Mouse (Mus musculus) CH12.LX (cell line): Measurements from ENCODE around the gene Rtn4rl1. TPM values are rescaled to one million over a fixed set of nuclear protein-coding genes. Genes with fewer than 3 reads are reported as not detected.

Experiments used
- DNase-seq: peaks from one replicate; pipeline ENCODE4 v3.0.0-alpha.2; 2013; ENCODE audit errors: extremely low read depth
- H3K27ac ChIP-seq: 2 replicates; pipeline ENCODE4 v1.5.1; 2012; ENCODE audit warnings: low read depth, mild to moderate bottlenecking, control low read depth, moderate library complexity; ENCODE audit not compliant: insufficient read depth
- H3K27me3 ChIP-seq: replicated peaks from 2 replicates; pipeline ENCODE3; 2012; ENCODE audit warnings: inconsistent platforms
- H3K36me3 ChIP-seq, 2 experiments: replicated peaks in 1 of 2; 2 replicates each; pipeline versions ENCODE3 to v1.6.1; 2012; ENCODE audit warnings: inconsistent platforms in 1 of 2, low read length in 1 of 2, mild to moderate bottlenecking in 1 of 2, mixed read lengths in 1 of 2, moderate library complexity in 1 of 2; ENCODE audit not compliant: control insufficient read depth in 1 of 2, insufficient read depth in 1 of 2
- H3K4me1 ChIP-seq, 2 experiments: 2 replicates each; pipeline ENCODE4 v1.6.1; 2012; ENCODE audit warnings: inconsistent platforms in 1 of 2, moderate library complexity in 1 of 2; ENCODE audit not compliant: insufficient read depth in 2 of 2, control insufficient read depth in 1 of 2
- H3K4me2 ChIP-seq: 2 replicates; pipeline ENCODE4 v1.6.1; 2012; ENCODE audit warnings: low read depth, mild to moderate bottlenecking, control low read depth; ENCODE audit not compliant: poor library complexity, insufficient read depth, severe bottlenecking
- H3K4me3 ChIP-seq, 3 experiments: fragments of 150-350 bp in 1 of 3; sonication (generic) in 1 of 3; replicated peaks in 1 of 3; 2 replicates each; pipeline versions ENCODE3 to v1.5.1; 2011 to 2012; ENCODE audit warnings: low read depth in 2 of 3, low read length in 2 of 3, mild to moderate bottlenecking in 2 of 3, moderate library complexity in 2 of 3, control low read depth in 1 of 3, improper control_type of control experiment in 1 of 3, inconsistent platforms in 1 of 3, mixed read lengths in 1 of 3; ENCODE audit not compliant: poor library complexity in 1 of 3
- H3K79me2 ChIP-seq: replicated peaks from 2 replicates; pipeline ENCODE4 v1.6.1; 2012; ENCODE audit warnings: mild to moderate bottlenecking, moderate library complexity; ENCODE audit not compliant: control insufficient read depth, poor library complexity, insufficient read depth, severe bottlenecking; ENCODE audit errors: extremely low read depth
- H3K9ac ChIP-seq: 2 replicates; pipeline ENCODE4 v1.6.1; 2012; ENCODE audit warnings: low read depth, mild to moderate bottlenecking, control low read depth, moderate library complexity; ENCODE audit not compliant: insufficient read depth
- H3K9me3 ChIP-seq: replicated peaks from 2 replicates; pipeline ENCODE3; 2012; ENCODE audit warnings: low read length, inconsistent platforms, mixed read lengths
- CHD1 ChIP-seq: IDR thresholded peaks from 2 replicates; pipeline ENCODE4 v1.6.1; 2012; ENCODE audit warnings: low read depth, low read length, improper control_type of control experiment, inconsistent platforms
- CHD2 ChIP-seq: IDR thresholded peaks from 2 replicates; pipeline ENCODE4 v1.6.1; 2011; ENCODE audit warnings: low read length, improper control_type of control experiment
- CTCF ChIP-seq, 2 experiments: IDR thresholded peaks in 1 of 2; conservative IDR thresholded peaks in 1 of 2; 2 replicates each; pipeline ENCODE4 v1.5.1; 2011 to 2012; ENCODE audit warnings: low read depth in 2 of 2, low read length in 2 of 2, improper control_type of control experiment in 1 of 2, inconsistent platforms in 1 of 2, mild to moderate bottlenecking in 1 of 2, moderate library complexity in 1 of 2
- EP300 ChIP-seq: IDR thresholded peaks from 2 replicates; pipeline ENCODE4 v1.6.1; 2011; ENCODE audit warnings: low read length, improper control_type of control experiment
- ETS1 ChIP-seq: conservative IDR thresholded peaks from 2 replicates; pipeline ENCODE4 v1.6.1; 2012; ENCODE audit warnings: low read depth, mild to moderate bottlenecking, inconsistent platforms, low read length, improper control_type of control experiment, moderate library complexity
- IRF4 ChIP-seq: IDR thresholded peaks from 2 replicates; pipeline ENCODE4 v1.6.1; 2014; ENCODE audit warnings: low read depth, mild to moderate bottlenecking, inconsistent platforms, low read length, improper control_type of control experiment
- JUN ChIP-seq: IDR thresholded peaks from 2 replicates; pipeline ENCODE4 v1.6.1; 2011; ENCODE audit warnings: low read depth, mild to moderate bottlenecking, low read length, improper control_type of control experiment, moderate library complexity; ENCODE audit not compliant: insufficient read depth
- MAFK ChIP-seq: IDR thresholded peaks from 2 replicates; pipeline ENCODE4 v1.6.1; 2011; ENCODE audit warnings: low read length, improper control_type of control experiment; ENCODE audit not compliant: insufficient replicate concordance
- MAX ChIP-seq: IDR thresholded peaks from 2 replicates; pipeline ENCODE4 v1.6.1; 2011; ENCODE audit warnings: low read length, improper control_type of control experiment
- MAZ ChIP-seq: IDR thresholded peaks from 2 replicates; pipeline ENCODE4 v1.6.1; 2012; ENCODE audit warnings: low read depth, mild to moderate bottlenecking, inconsistent platforms, low read length, improper control_type of control experiment, moderate library complexity
- MXI1 ChIP-seq: IDR thresholded peaks from 2 replicates; pipeline ENCODE4 v1.6.1; 2011; ENCODE audit warnings: mild to moderate bottlenecking, low read depth, low read length, improper control_type of control experiment
- MYC ChIP-seq: IDR thresholded peaks from 2 replicates; pipeline ENCODE4 v1.6.1; 2011; ENCODE audit warnings: low read depth, mild to moderate bottlenecking, improper control_type of control experiment, low read length
- NRF1 ChIP-seq: IDR thresholded peaks from 2 replicates; pipeline ENCODE4 v1.6.1; 2014; ENCODE audit warnings: low read depth, mild to moderate bottlenecking, inconsistent platforms, low read length, improper control_type of control experiment, moderate library complexity
- PAX5 ChIP-seq: IDR thresholded peaks from 2 replicates; pipeline ENCODE4 v1.6.1; 2012; ENCODE audit warnings: low read length, inconsistent platforms, mixed read lengths
- POLR2A ChIP-seq: IDR thresholded peaks from 2 replicates; pipeline ENCODE4 v1.6.1; 2011; ENCODE audit warnings: low read depth, mild to moderate bottlenecking, improper control_type of control experiment, low read length
- RAD21 ChIP-seq: IDR thresholded peaks from 2 replicates; pipeline ENCODE4 v1.6.1; 2011; ENCODE audit warnings: low read depth, mild to moderate bottlenecking, low read length, improper control_type of control experiment, moderate library complexity
- SMC3 ChIP-seq: IDR thresholded peaks from 2 replicates; pipeline ENCODE4 v1.6.1; 2011; ENCODE audit warnings: low read depth, low read length, improper control_type of control experiment
- UBTF ChIP-seq: IDR thresholded peaks from 2 replicates; pipeline ENCODE4 v1.6.1; 2012; ENCODE audit warnings: low read depth, mild to moderate bottlenecking, inconsistent platforms, low read length, improper control_type of control experiment, moderate library complexity
- ZC3H11A ChIP-seq: IDR thresholded peaks from 2 replicates; pipeline ENCODE4 v1.6.1; 2012; ENCODE audit warnings: low read depth, mild to moderate bottlenecking, inconsistent platforms, low read length, improper control_type of control experiment
- ZKSCAN1 ChIP-seq: IDR thresholded peaks from 2 replicates; pipeline ENCODE4 v1.6.1; 2012; ENCODE audit warnings: low read depth, inconsistent platforms, low read length, improper control_type of control experiment, borderline replicate concordance
- dilution Hi-C: fragments of 300-500 bp; cut with MboI; formaldehyde crosslinking; loops from 2 replicates; pipeline ENCODE4 v1.14.3; 2020; ENCODE audit warnings: low sequenced_read_pairs; ENCODE audit not compliant: extremely low pct_unique_long_range_greater_than_20kb, extremely low pct_ligation_motif_present
- in situ Hi-C: fragments of 300-500 bp; cut with MboI; formaldehyde crosslinking; loops from 3 replicates; pipeline ENCODE4 v1.14.3; 2019; ENCODE audit warnings: low sequenced_read_pairs, low pct_ligation_motif_present, low pct_unique_long_range_greater_than_20kb, mixed read lengths
- polyA plus RNA-seq: library from polyadenylated mRNA; unstranded; fragments of >175 nt; gene quantifications from 2 replicates; pipeline ENCODE4 v1.2.1, GENCODE M21; 2012; ENCODE audit warnings: low read depth; ENCODE audit not compliant: insufficient read length
- total RNA-seq, 2 experiments: library from RNA; depleted of rRNA; stranded (reverse); fragments of 300-350 nt in 1 of 2; fragments of >200 nt in 1 of 2; gene quantifications; 2 replicates each; pipeline ENCODE4 v1.2.3; 2012 to 2014

The Rtn4rl1 gene
- total and polyA plus RNA-seq, 3 experiments, result 0.04 to 0.09 TPM; not detected in 1

DNA sequence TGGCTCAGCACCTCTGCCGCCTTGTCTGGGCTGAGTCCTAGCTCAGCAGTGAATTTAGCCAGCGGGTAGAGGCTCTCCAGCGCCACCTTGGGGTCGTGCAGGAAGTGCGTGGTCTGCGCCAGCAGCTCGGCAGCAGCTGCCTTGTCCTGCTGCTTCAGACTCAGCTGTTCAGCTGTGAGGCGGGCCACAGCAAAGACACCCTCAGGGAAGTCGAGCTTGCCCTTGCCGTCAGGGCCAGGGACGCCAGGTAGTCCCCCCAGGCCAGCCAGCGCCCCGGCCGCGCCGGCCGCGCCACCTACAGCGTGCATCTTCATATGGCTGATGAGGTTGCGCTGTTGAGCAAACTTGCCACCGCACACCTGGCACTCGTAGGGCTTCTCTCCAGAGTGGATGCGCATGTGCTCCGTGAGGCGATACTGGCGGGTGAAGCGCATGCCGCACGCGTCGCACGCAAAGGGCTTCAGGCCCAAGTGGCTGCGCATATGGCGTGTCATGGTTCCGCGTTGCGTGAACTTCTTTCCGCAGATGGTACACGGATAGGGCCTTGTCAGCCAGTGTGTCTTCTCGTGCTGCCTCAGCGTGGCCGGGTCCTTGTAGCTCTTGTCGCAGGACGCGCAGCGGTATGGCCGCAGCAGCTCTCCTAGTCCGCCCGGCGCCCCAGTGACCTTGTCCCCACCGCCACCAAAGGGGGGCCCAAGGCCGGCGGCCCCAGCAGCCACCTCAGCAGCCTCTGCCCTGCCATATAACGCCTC is 28.0 kb upstream of the Rtn4rl1 start:
- peaks cover 7 to 43% of the 10 kb centered on the region in 2 experiments for H3K4me1 ChIP-seq
- TF ChIP-seq MXI1 (no peak), IRF4 (no peak), EP300 (no peak), CTCF (conservative IDR thresholded peaks at IDR 0.05 in 1 of 2, IDR thresholded peaks at IDR 0.05 in 1 of 2; ENCODE audit: low read depth in 2 of 2, low read length in 2 of 2) (peak; percentile 16 to 59; a peak in 2 of 4 replicates), ZC3H11A (no peak), RAD21 (peak; percentile 26), MAZ (no peak), ZKSCAN1 (no peak), SMC3 (peak; percentile 36), POLR2A (no peak)
- H3K79me2 ChIP-seq, result no peaks in the 10 kb centered on the region; the same call in 1 of the 2 replicates
- H3K36me3 ChIP-seq, result peaks cover 48 to 67% of the 10 kb centered on the region in 2 experiments
- H3K4me3 ChIP-seq, result no peak overlapping the region
- DNase-seq, result no peak
- H3K27me3 ChIP-seq, result peaks cover under 1% of the 10 kb centered on the region
- in situ Hi-C loops, result loop anchor here (25.0 kb wide), 1 partner anchor 528 kb away; the partner anchor contains the start of gene Cluh
- dilution Hi-C loops, result no loop called here
- no peak overlapping the region for H3K27ac ChIP-seq
- H3K9ac ChIP-seq, result no peak overlapping the region
- no peak overlapping the region for H3K4me2 ChIP-seq
- H3K9me3 ChIP-seq, result peaks cover 29% of the 10 kb centered on the region

DNA sequence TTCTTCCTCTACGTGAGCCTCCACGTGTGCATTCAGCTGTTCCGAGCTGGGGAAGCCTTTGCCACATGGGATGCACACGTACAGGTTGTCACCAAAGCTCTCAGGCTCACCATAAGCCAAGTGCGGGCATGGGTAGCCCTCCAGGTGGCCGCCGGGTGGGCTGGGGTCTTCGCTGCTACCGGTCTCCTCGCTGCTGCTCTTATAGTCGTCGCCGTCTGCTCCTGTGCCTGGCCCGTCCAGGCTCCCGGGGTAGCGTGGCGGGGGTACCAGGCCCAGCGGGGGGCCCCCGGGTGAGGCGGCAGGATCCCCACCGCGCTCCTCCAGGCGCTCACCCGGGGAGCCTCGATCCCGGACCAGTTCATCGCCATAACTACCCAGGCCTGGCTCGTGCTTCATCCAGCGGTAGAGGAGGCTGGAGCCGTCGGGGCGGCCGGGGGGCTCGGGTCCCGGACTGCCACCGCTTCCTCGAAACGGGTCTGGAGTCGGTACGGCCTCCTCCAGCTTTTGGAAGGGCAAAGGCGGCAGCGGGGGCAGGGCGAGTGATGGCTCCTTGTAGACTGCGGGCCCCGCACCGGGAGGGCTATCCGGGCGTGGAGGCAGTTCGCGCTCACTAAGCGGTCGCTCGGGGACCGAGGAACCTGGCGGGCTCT is 27.3 kb upstream of the Rtn4rl1 start:
- Histone ChIP-seq H3K27me3 (peaks cover 8% of the 10 kb centered on the region), H3K9me3 (peaks cover 29% of the 10 kb centered on the region), H3K9ac (no peak overlapping the region), H3K4me2 (no peak overlapping the region), H3K27ac (no peak overlapping the region), H3K79me2 (no peaks in the 10 kb centered on the region; the same call in 1 of the 2 replicates), H3K4me1 (peaks cover 11 to 50% of the 10 kb centered on the region in 2 experiments), H3K36me3 (peaks cover 47 to 60% of the 10 kb centered on the region in 2 experiments), H3K4me3 (no peak overlapping the region)
- dilution Hi-C loops (no loop called here), in situ Hi-C loops (loop anchor here (25.0 kb wide), 1 partner anchor 529 kb away; the partner anchor contains the start of gene Cluh)
- DNase-seq, result no peak
- TF ChIP-seq ZKSCAN1, result no peak
- no peak for TF ChIP-seq SMC3
- TF ChIP-seq MYC, result no peak
- TF ChIP-seq UBTF, result no peak
- TF ChIP-seq EP300, result no peak
- TF ChIP-seq PAX5, result no peak
- no peak for TF ChIP-seq MAFK
- no peak for TF ChIP-seq ETS1
- TF ChIP-seq MAZ, result no peak
- TF ChIP-seq JUN, result no peak
- no peak for TF ChIP-seq NRF1
- TF ChIP-seq CTCF (conservative IDR thresholded peaks at IDR 0.05 in 1 of 2, IDR thresholded peaks at IDR 0.05 in 1 of 2; ENCODE audit: low read depth in 2 of 2, low read length in 2 of 2), result no peak
- TF ChIP-seq CHD1, result no peak
- TF ChIP-seq CHD2, result no peak
- TF ChIP-seq MAX, result no peak
